Mouse (Mus musculus) kidney, postnatal 0 days (tissue): Measurements from ENCODE around the gene Dact2. TPM values are rescaled to one million over a fixed set of nuclear protein-coding genes. Genes with fewer than 3 reads are reported as not detected.

Experiments used
- ATAC-seq: fragments of 200-750 bp; cut with Nextera tagmentation; replicated peaks from 2 replicates; pipeline ENCODE4 v1.8.0; 2017; ENCODE audit warnings: low read depth, moderate number of reproducible peaks, moderate TSS enrichment, moderate library complexity; ENCODE audit not compliant: low FRiP score
- DNase-seq: peaks from one replicate; pipeline ENCODE4 v3.0.0-alpha.2; 2016; ENCODE audit warnings: low spot score
- H3K27ac ChIP-seq: fragments of 300-500 bp; sonication (generic); 2 replicates; pipeline ENCODE4 v1.5.1; 2014; ENCODE audit warnings: mild to moderate bottlenecking
- H3K27me3 ChIP-seq: fragments of 300-500 bp; sonication (generic); 2 replicates; pipeline ENCODE4 v1.6.1; 2014; ENCODE audit warnings: low read length, mixed read lengths; ENCODE audit not compliant: insufficient read depth
- H3K36me3 ChIP-seq: fragments of 300-500 bp; sonication (generic); 2 replicates; pipeline ENCODE4 v1.6.1; 2014; ENCODE audit warnings: low read length, mixed read lengths; ENCODE audit not compliant: insufficient read depth
- H3K4me1 ChIP-seq: fragments of 300-500 bp; sonication (generic); replicated peaks from 2 replicates; pipeline ENCODE4 v1.6.1; 2014; ENCODE audit warnings: antibody characterized with exemption, low read length, mixed read lengths; ENCODE audit not compliant: insufficient read depth
- H3K4me2 ChIP-seq: fragments of 300-500 bp; sonication (generic); 2 replicates; pipeline ENCODE4 v1.6.1; 2014; ENCODE audit warnings: mild to moderate bottlenecking, low read length, moderate library complexity, mixed read lengths
- H3K4me3 ChIP-seq: fragments of 300-500 bp; sonication (generic); replicated peaks from 2 replicates; pipeline ENCODE4 v1.5.1; 2014; ENCODE audit warnings: low read depth, low read length
- H3K9ac ChIP-seq: fragments of 300-500 bp; sonication (generic); 2 replicates; pipeline ENCODE4 v1.6.1; 2014; ENCODE audit warnings: low read depth, low read length
- H3K9me3 ChIP-seq: fragments of 300-500 bp; sonication (generic); replicated peaks from 2 replicates; pipeline ENCODE4 v1.6.1; 2016; ENCODE audit warnings: low read length, inconsistent platforms, mixed read lengths
- CTCF ChIP-seq: IDR thresholded peaks from 2 replicates; pipeline ENCODE4 v1.5.1; 2016; ENCODE audit warnings: antibody characterized with exemption, low read depth, mild to moderate bottlenecking, moderate library complexity
- WGBS: fragments of 180-500 bp; shearing (Covaris S2); extraction: QIAGEN DNeasy Blood & Tissue Kit; methylation state at CpG from one replicate; pipeline ENCODE4 v1.1.7; 2014; 5-methylcytosine and 5-hydroxymethylcytosine counted together
- polyA plus RNA-seq: library from polyadenylated mRNA; unstranded; fragments of >200 nt; fragmentation: Nextera tagmentation; extraction: Ambion mirVana; gene quantifications from 2 replicates; pipeline ENCODE4 v1.2.1, GENCODE M21; 2015

Gene Dact2
- polyA plus RNA-seq, 1 experiment from 2014 or later = 14.8 TPM

GRCm38 (mm10) chr17:14242634-14243033 is 38.5 kb upstream of the Dact2 start:
- Histone ChIP-seq H3K9me3 (no peaks in the 10 kb centered on the region), H3K36me3 (no peaks in the 10 kb centered on the region), H3K4me2 (no peak overlapping the region), H3K4me1 (no peaks in the 10 kb centered on the region), H3K4me3 (no peak overlapping the region), H3K27ac (no peak overlapping the region), H3K9ac (no peak overlapping the region), H3K27me3 (0 out of 2 replicates have a peak, but pooled peaks cover 4% of the 10 kb centered on the region)
- WGBS = 91% methylated on average over 8 of the region's 8 CpGs
- TF ChIP-seq CTCF = no peak
- DNase-seq (no peak), ATAC-seq (no peak)

GRCm38 (mm10) chr17:14239960-14240359 is 35.9 kb upstream of the Dact2 start:
- TF ChIP-seq CTCF = no peak
- H3K27ac ChIP-seq = no peak overlapping the region
- H3K9ac ChIP-seq = no peak overlapping the region
- DNase-seq (no peak), ATAC-seq (no peak)
- H3K27me3 ChIP-seq = 0 out of 2 replicates have a peak, but pooled peaks cover 4% of the 10 kb centered on the region
- 71% methylated on average over 10 of the region's 10 CpGs for WGBS
- H3K9me3 ChIP-seq = no peaks in the 10 kb centered on the region
- no peaks in the 10 kb centered on the region for H3K4me1 ChIP-seq
- no peak overlapping the region for H3K4me3 ChIP-seq
- no peaks in the 10 kb centered on the region for H3K36me3 ChIP-seq
- H3K4me2 ChIP-seq = no peak overlapping the region

- Histone ChIP-seq H3K27me3 (peaks cover 4% of the 10 kb centered on the region; the same call in 1 of the 2 replicates), H3K4me3 (no peak overlapping the region), H3K4me1 (no peaks in the 10 kb centered on the region), H3K4me2 (no peak overlapping the region), H3K9ac (no peak overlapping the region), H3K9me3 (no peaks in the 10 kb centered on the region), H3K36me3 (no peaks in the 10 kb centered on the region), H3K27ac (no peak overlapping the region)
- no peak for TF ChIP-seq CTCF
- ATAC-seq (no peak), DNase-seq (no peak)
- 35% methylated on average over 6 of the region's 6 CpGs for WGBS
Observed at GRCm38 (mm10) chr17:14237134-14237533, 33.0 kb upstream of the Dact2 start.

- Histone ChIP-seq H3K4me2 (no peak overlapping the region), H3K9ac (no peak overlapping the region), H3K9me3 (no peaks in the 10 kb centered on the region), H3K36me3 (no peaks in the 10 kb centered on the region), H3K4me1 (no peaks in the 10 kb centered on the region), H3K27me3 (peaks cover 3% of the 10 kb centered on the region; the same call in 1 of the 2 replicates), H3K4me3 (no peak overlapping the region), H3K27ac (no peak overlapping the region)
- WGBS = 51% methylated on average over 12 of the region's 12 CpGs
- ATAC-seq = no peak
- no peak for TF ChIP-seq CTCF
- no peak for DNase-seq
Observed at GRCm38 (mm10) chr17:14234774-14235389, 30.8 kb upstream of the Dact2 start.

GRCm38 (mm10) chr17:14233658-14234057 is 29.6 kb upstream of the Dact2 start:
- Histone ChIP-seq H3K4me1 (no peaks in the 10 kb centered on the region), H3K4me2 (no peak overlapping the region), H3K9me3 (no peaks in the 10 kb centered on the region), H3K9ac (no peak overlapping the region), H3K4me3 (no peak overlapping the region), H3K27me3 (no peaks in the 10 kb centered on the region; the same call in 1 of the 2 replicates), H3K36me3 (no peaks in the 10 kb centered on the region), H3K27ac (no peak overlapping the region)
- WGBS = 49% methylated on average over 4 of the region's 4 CpGs
- DNase-seq = no peak
- ATAC-seq = no peak
- peak; percentile 61 for TF ChIP-seq CTCF

GRCm38 (mm10) chr17:14232629-14233028 is 28.5 kb upstream of the Dact2 start:
- no peak overlapping the region for H3K9ac ChIP-seq
- WGBS = 58% methylated on average over 3 of the region's 3 CpGs
- peak; percentile 89 for DNase-seq
- H3K36me3 ChIP-seq = no peaks in the 10 kb centered on the region
- ATAC-seq = no peak; the same call in 1 of the 2 replicates
- peak; percentile 87 for TF ChIP-seq CTCF
- no peaks in the 10 kb centered on the region; the same call in 1 of the 2 replicates for H3K27me3 ChIP-seq
- no peak overlapping the region for H3K4me3 ChIP-seq
- H3K4me2 ChIP-seq = no peak overlapping the region
- H3K9me3 ChIP-seq = no peaks in the 10 kb centered on the region
- H3K27ac ChIP-seq = no peak overlapping the region
- H3K4me1 ChIP-seq = no peaks in the 10 kb centered on the region
